Mouse (Mus musculus) forebrain, embryonic 14.5 days (tissue): ENCODE data around the gene Gm49395. TPM values are rescaled to one million over a fixed set of nuclear protein-coding genes. Genes with fewer than 3 reads are reported as not detected.
A peak's percentile ranks its signal among the peaks of the same experiment; 100 is the strongest.

Experiments used
- ATAC-seq: fragments of 200-750 bp; cut with Nextera tagmentation; 2 replicates; pipeline ENCODE4 v1.8.0; 2017; ENCODE audit warnings: mild to moderate bottlenecking, moderate library complexity
- DNase-seq: peaks from one replicate; pipeline ENCODE4 v3.0.0-alpha.2; 2015; ENCODE audit warnings: low spot score
- H3K27ac ChIP-seq: fragments of 300-500 bp; sonication (generic); 2 replicates; pipeline ENCODE4 v1.5.1; 2014; ENCODE audit warnings: low read depth, mild to moderate bottlenecking, control low read depth, low read length, moderate library complexity
- H3K27me3 ChIP-seq: fragments of 300-500 bp; sonication (generic); replicated peaks from 2 replicates; pipeline ENCODE4 v1.6.1; 2014; ENCODE audit warnings: low read length, control low read depth, mixed read lengths; ENCODE audit not compliant: control insufficient read depth, insufficient read depth
- H3K36me3 ChIP-seq: fragments of 300-500 bp; sonication (generic); 2 replicates; pipeline ENCODE4 v1.6.1; 2014; ENCODE audit warnings: low read length, control low read depth; ENCODE audit not compliant: control insufficient read depth, insufficient read depth
- H3K4me1 ChIP-seq: fragments of 300-500 bp; sonication (generic); 2 replicates; pipeline ENCODE4 v1.6.1; 2014; ENCODE audit warnings: antibody characterized with exemption, low read length, control low read depth; ENCODE audit not compliant: control insufficient read depth, insufficient read depth
- H3K4me2 ChIP-seq: fragments of 300-500 bp; sonication (generic); 2 replicates; pipeline ENCODE4 v1.6.1; 2014; ENCODE audit warnings: mild to moderate bottlenecking, control low read depth, low read length
- H3K4me3 ChIP-seq: fragments of 300-500 bp; sonication (generic); 2 replicates; pipeline ENCODE4 v1.5.1; 2014; ENCODE audit warnings: low read depth, low read length, control low read depth
- H3K9ac ChIP-seq: fragments of 300-500 bp; sonication (generic); 2 replicates; pipeline ENCODE4 v1.6.1; 2014; ENCODE audit warnings: mild to moderate bottlenecking, low read length, control low read depth, moderate library complexity
- H3K9me3 ChIP-seq: fragments of 300-500 bp; sonication (generic); replicated peaks from 2 replicates; pipeline ENCODE4 v1.6.1; 2016; ENCODE audit warnings: low read length, control low read depth, mixed read lengths; ENCODE audit not compliant: control insufficient read depth
- WGBS: fragments of 180-500 bp; shearing (Covaris S2); extraction: QIAGEN DNeasy Blood & Tissue Kit; methylation state at CpG from one replicate; pipeline ENCODE4 v1.1.7; 2014; 5-methylcytosine and 5-hydroxymethylcytosine counted together
- polyA plus RNA-seq: library from polyadenylated mRNA; unstranded; fragments of >200 nt; fragmentation: Nextera tagmentation; extraction: Ambion mirVana; gene quantifications from 2 replicates; pipeline ENCODE4 v1.2.1, GENCODE M21; 2014

Gene Gm49395
- polyA plus RNA-seq, 1 experiment from 2014 or later, result 4.9 TPM

- H3K9me3 ChIP-seq, result no peaks in the 10 kb centered on the region
- no peak for DNase-seq
- no peak overlapping the region for H3K4me3 ChIP-seq
These were observed 28.3 kb upstream of the Gm49395 start for GRCm38 (mm10) chr13:115130035-115130434.

GRCm38 (mm10) chr13:115127826-115128225 lies 26.1 kb upstream of the Gm49395 start:
- Histone ChIP-seq H3K27ac (no peak overlapping the region), H3K4me2 (no peak overlapping the region), H3K27me3 (no peaks in the 10 kb centered on the region), H3K4me3 (no peak overlapping the region), H3K4me1 (no peaks in the 10 kb centered on the region), H3K9me3 (no peaks in the 10 kb centered on the region), H3K36me3 (no peaks in the 10 kb centered on the region), H3K9ac (no peak overlapping the region)
- 30% methylated on average over 1 of the region's 1 CpGs for WGBS
- DNase-seq, result peak; percentile 58
- no peak; the same call in 1 of the 2 replicates for ATAC-seq

More at GRCm38 (mm10) chr13:115130035-115130434, 28.3 kb upstream of the Gm49395 start:
- H3K27me3 ChIP-seq, result no peaks in the 10 kb centered on the region
- WGBS, result 92% methylated on average over 2 of the region's 2 CpGs
- ATAC-seq, result no peak
- H3K4me2 ChIP-seq, result no peak overlapping the region
- no peak overlapping the region for H3K9ac ChIP-seq
- no peaks in the 10 kb centered on the region for H3K36me3 ChIP-seq
- no peak overlapping the region for H3K27ac ChIP-seq
- no peaks in the 10 kb centered on the region for H3K4me1 ChIP-seq

DNA sequence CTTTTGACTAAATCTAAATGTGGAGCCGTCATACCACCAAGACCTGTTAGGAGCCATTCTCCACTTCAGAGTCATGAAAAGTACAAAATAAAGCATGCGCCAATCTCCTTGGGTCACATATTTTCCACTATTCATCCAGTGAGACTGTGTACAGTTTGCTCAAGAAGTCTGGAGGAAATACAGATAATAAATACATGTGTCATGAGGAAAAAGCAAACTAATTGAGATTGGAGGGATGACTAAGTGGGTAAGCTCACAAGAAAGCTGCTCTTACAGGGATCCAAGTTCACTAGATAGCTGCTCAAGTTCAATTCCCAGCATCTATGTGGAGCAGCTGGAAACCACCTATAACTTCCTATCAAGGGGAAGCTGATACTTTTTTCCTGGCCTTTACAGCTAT lies 24.8 kb upstream of the Gm49395 start:
- WGBS, result 92% methylated on average over 2 of the region's 2 CpGs
- Histone ChIP-seq H3K27me3 (no peaks in the 10 kb centered on the region), H3K36me3 (no peaks in the 10 kb centered on the region), H3K27ac (no peak overlapping the region), H3K4me3 (no peak overlapping the region), H3K9ac (no peak overlapping the region), H3K9me3 (no peaks in the 10 kb centered on the region), H3K4me2 (no peak overlapping the region), H3K4me1 (no peaks in the 10 kb centered on the region)
- ATAC-seq (no peak), DNase-seq (no peak)

- H3K4me2 ChIP-seq, result no peak overlapping the region
- H3K9ac ChIP-seq, result no peak overlapping the region
- 86% methylated on average over 4 of the region's 4 CpGs for WGBS
- ATAC-seq (no peak), DNase-seq (no peak)
- H3K36me3 ChIP-seq, result no peaks in the 10 kb centered on the region
- no peak overlapping the region for H3K27ac ChIP-seq
- no peak overlapping the region for H3K4me3 ChIP-seq
- H3K9me3 ChIP-seq, result no peaks in the 10 kb centered on the region
- no peaks in the 10 kb centered on the region for H3K4me1 ChIP-seq
- no peaks in the 10 kb centered on the region for H3K27me3 ChIP-seq
These were observed 23.4 kb upstream of the Gm49395 start for GRCm38 (mm10) chr13:115125130-115125529.

- DNase-seq, result no peak
- Histone ChIP-seq H3K9ac (no peak overlapping the region), H3K27me3 (no peaks in the 10 kb centered on the region), H3K4me3 (no peak overlapping the region), H3K9me3 (no peaks in the 10 kb centered on the region), H3K27ac (no peak overlapping the region), H3K36me3 (no peaks in the 10 kb centered on the region), H3K4me1 (no peaks in the 10 kb centered on the region), H3K4me2 (no peak overlapping the region)
- 90% methylated on average over 1 of the region's 1 CpGs for WGBS
- no peak for ATAC-seq
These were observed 22.8 kb upstream of the Gm49395 start for GRCm38 (mm10) chr13:115124521-115124920.

DNA sequence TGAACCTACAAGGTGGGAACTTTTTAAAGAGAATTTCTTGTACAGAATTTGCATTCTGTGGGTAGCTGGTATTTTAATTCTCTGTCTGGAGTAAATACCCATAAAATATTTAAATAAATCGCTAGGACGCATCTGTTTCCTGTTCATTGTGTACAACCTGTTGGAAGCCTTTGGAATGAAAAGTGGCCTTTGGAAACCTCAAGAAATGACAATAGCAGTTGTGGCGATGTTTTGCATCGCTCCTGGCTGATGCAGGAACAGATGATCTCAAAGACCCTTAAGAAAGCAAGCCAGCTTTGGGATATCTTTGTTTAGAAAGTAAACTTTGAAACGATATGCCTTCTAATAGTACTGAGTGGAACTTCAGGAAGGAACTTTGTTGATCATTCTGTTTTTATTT lies 17.0 kb upstream of the Gm49395 start:
- Histone ChIP-seq H3K27ac (no peak overlapping the region), H3K9ac (no peak overlapping the region), H3K9me3 (no peaks in the 10 kb centered on the region), H3K4me3 (no peak overlapping the region), H3K36me3 (no peaks in the 10 kb centered on the region), H3K4me1 (no peaks in the 10 kb centered on the region), H3K4me2 (no peak overlapping the region), H3K27me3 (no peaks in the 10 kb centered on the region)
- no peak for DNase-seq
- WGBS, result 60% methylated on average over 5 of the region's 5 CpGs
- no peak for ATAC-seq

GRCm38 (mm10) chr13:115118195-115118594 lies 16.5 kb upstream of the Gm49395 start:
- 88% methylated on average over 3 of the region's 3 CpGs for WGBS
- ATAC-seq (no peak), DNase-seq (no peak)
- Histone ChIP-seq H3K9ac (no peak overlapping the region), H3K27me3 (no peaks in the 10 kb centered on the region), H3K4me1 (no peaks in the 10 kb centered on the region), H3K27ac (no peak overlapping the region), H3K4me3 (no peak overlapping the region), H3K36me3 (no peaks in the 10 kb centered on the region), H3K4me2 (no peak overlapping the region), H3K9me3 (no peaks in the 10 kb centered on the region)

DNA sequence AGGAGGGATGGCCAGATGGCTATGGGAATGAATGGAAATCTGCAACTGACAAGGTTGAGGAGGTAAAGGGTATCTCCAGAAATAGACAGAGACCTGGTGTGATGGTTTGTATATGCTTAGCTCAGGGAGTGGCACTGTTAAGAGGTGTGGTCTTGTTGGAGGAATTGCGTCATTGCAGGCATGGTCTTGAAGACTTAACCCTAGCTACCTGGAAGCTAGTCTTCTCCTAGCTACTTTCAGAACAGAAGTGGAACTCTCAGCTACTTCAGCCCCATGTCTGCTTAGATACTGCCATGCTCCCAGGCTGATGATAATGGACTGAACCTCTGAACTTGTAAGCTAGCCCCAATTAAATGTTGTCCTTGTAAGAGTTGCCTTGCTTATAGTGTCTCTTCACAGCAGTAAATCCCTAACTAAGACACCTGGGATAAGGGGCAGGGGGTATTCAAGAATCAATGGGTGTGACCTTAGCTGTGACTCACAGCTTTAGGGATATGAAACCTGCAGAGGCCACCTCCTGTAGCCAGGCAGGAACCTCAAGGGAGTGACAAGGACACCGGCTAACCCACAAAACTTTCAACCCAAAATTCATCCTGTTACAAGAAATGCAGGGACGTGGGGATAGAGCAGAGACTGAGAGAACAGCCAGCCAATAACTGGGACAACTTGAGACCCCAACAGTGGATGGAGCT lies 15.4 kb upstream of the Gm49395 start:
- H3K9ac ChIP-seq, result no peak overlapping the region
- H3K4me1 ChIP-seq, result no peaks in the 10 kb centered on the region
- no peak overlapping the region for H3K4me3 ChIP-seq
- H3K4me2 ChIP-seq, result no peak overlapping the region
- H3K27ac ChIP-seq, result no peak overlapping the region
- ATAC-seq, result no peak
- no peaks in the 10 kb centered on the region for H3K9me3 ChIP-seq
- 84% methylated on average over 3 of the region's 3 CpGs for WGBS
- no peaks in the 10 kb centered on the region for H3K36me3 ChIP-seq
- no peaks in the 10 kb centered on the region for H3K27me3 ChIP-seq
- DNase-seq, result no peak

DNA sequence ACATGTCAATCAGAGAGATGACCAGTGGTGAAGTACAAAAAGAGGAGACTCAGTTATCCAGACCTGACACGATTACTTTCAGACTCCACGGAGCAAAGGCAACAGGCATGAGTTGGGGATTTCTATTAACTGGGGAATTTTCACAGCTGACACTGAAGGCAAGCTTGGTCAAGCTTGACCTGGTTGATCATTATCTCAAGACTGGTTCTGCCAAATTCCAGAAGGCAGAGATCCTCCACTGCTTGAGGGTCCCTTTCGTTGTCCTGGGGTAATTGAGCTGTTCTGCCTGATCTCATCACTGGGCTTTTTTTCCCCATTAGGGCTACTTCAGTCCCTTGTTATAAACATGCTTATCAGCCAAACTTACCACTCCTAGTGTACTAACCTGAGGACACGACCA lies 7.9 kb upstream of the Gm49395 start:
- H3K4me1 ChIP-seq, result no peaks in the 10 kb centered on the region
- WGBS, result 85% methylated on average over 4 of the region's 4 CpGs
- ATAC-seq (no peak), DNase-seq (no peak)
- H3K9me3 ChIP-seq, result no peaks in the 10 kb centered on the region
- H3K27ac ChIP-seq, result no peak overlapping the region
- no peak overlapping the region for H3K4me2 ChIP-seq
- no peaks in the 10 kb centered on the region for H3K27me3 ChIP-seq
- no peak overlapping the region for H3K9ac ChIP-seq
- no peaks in the 10 kb centered on the region for H3K36me3 ChIP-seq
- H3K4me3 ChIP-seq, result no peak overlapping the region
